Mouse (Mus musculus): ENCODE data around the gene Plxna4. TPM values are rescaled to one million over a fixed set of nuclear protein-coding genes. Genes with fewer than 3 reads are reported as not detected.

Gene Plxna4
- polyA plus RNA-seq, 1 experiment from 2014 or later, result 0.26 TPM

DNA sequence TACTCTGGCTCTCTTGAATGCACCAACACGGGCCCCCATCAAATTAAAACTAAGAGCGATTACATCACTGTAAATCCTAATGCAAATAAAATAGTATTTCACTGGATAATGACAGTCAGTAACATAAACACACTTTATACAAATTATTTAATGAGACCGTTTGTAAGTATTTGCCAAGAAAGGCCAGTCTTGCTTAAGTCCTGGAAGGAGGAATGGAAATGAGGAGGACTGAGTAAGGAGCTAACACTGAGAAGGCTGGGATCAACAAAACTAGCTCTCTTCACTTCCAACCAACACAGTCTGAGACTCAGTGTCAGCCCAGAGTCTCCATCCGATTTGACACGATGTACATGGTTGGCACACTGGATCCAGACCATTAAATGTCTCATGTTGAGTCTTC, 16.5 kb downstream of the Plxna4 start:
- Histone ChIP-seq H3K27me3 (ENCODE audit: control insufficient read depth, insufficient read depth, low read depth, low read length) (no peaks in the 10 kb centered on the region), H3K4me3 (ENCODE audit: low read depth, low read length) (no peak overlapping the region), H3K4me1 (ENCODE audit: control insufficient read depth, low read depth, low read length) (no peaks in the 10 kb centered on the region), H3K36me3 (ENCODE audit: control insufficient read depth, insufficient read depth) (no peaks in the 10 kb centered on the region), H3K27ac (ENCODE audit: low read length) (no peak overlapping the region), H3K9me3 (replicated peaks; ENCODE audit: control insufficient read depth, low read length) (no peaks in the 10 kb centered on the region), H3K4me2 (ENCODE audit: low read depth, low read length) (no peak overlapping the region), H3K9ac (ENCODE audit: low read depth, low read length) (no peak overlapping the region)
- 57% methylated on average over 5 of the region's 5 CpGs for WGBS (ENCODE audit: insufficient replicate concordance)
- ATAC-seq (ENCODE audit: low read depth), result no peak

DNA sequence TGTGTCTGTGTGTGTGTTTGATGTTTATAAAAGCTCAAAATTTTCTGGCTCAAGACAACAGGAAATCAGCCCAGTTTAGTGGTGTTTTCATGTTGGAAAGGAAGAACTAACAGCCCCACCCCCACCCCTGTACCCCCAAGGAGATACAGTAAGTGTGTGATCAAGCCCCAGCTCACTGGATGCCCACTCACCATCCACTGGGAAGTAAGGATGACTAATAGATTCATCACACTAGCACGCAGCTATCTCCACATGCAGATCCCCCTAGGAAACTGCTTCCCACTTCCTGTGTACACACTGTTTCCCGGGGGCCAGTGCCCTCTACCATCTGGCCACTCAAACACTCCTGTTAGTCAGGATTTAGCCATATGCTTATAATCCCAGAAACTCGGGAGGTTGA, 17.5 kb downstream of the Plxna4 start:
- no peaks in the 10 kb centered on the region for H3K4me1 ChIP-seq (ENCODE audit: control insufficient read depth, low read depth, low read length)
- no peak overlapping the region for H3K27ac ChIP-seq (ENCODE audit: low read length)
- WGBS (ENCODE audit: insufficient replicate concordance), result 15% methylated on average over 3 of the region's 3 CpGs
- H3K4me3 ChIP-seq (ENCODE audit: low read depth, low read length), result no peak overlapping the region
- no peak for ATAC-seq (ENCODE audit: low read depth)
- no peak overlapping the region for H3K9ac ChIP-seq (ENCODE audit: low read depth, low read length)
- H3K27me3 ChIP-seq (ENCODE audit: control insufficient read depth, insufficient read depth, low read depth, low read length), result no peaks in the 10 kb centered on the region
- H3K36me3 ChIP-seq (ENCODE audit: control insufficient read depth, insufficient read depth), result no peaks in the 10 kb centered on the region
- no peak overlapping the region for H3K4me2 ChIP-seq (ENCODE audit: low read depth, low read length)
- no peaks in the 10 kb centered on the region for H3K9me3 ChIP-seq (replicated peaks; ENCODE audit: control insufficient read depth, low read length)

DNA sequence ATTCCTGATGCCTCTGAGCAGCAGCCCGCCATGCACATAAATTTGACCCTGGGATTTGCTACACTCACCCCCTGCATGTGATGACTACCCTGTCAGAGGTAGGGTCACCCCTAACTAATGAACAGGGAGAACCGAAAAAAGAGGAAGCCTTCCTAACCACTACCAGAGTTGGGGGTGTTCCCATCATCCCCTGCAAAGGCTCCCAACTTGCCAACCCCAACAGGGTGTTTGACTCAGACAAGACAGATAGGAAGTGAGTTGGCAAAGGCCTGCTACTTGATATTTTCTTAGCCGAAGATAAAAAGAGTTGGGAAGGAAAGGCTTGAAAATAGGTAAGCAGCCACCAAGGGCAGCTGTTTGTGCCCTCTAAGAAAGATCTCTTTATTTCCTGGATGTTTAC, 18.1 kb downstream of the Plxna4 start:
- H3K4me2 ChIP-seq (ENCODE audit: low read depth, low read length), result no peak overlapping the region
- 28% methylated on average over 3 of the region's 3 CpGs for WGBS (ENCODE audit: insufficient replicate concordance)

DNA sequence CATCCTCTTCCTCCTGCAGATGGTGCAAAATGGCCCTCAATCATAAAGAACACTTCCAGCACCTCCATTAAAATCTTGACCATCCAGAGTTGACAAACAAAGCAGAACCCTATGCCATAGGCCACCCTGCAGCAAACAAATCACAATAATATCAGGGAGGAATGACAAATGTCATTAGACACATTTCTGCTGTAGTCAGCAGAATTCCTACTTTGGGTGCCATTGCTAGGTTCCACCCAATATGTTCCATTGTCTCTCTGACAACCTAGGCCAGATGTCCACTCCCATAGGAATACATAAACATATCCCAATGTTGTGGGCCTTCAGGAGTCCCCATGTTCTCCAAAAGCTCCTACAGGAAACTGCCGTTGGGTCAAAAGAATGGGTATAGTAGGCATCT, 41.1 kb downstream of the Plxna4 start:
- no peak for ATAC-seq (ENCODE audit: low read depth)
- Histone ChIP-seq H3K27me3 (ENCODE audit: control insufficient read depth, insufficient read depth, low read depth, low read length) (no peaks in the 10 kb centered on the region), H3K4me3 (ENCODE audit: low read depth, low read length) (no peak overlapping the region), H3K9me3 (replicated peaks; ENCODE audit: control insufficient read depth, low read length) (no peaks in the 10 kb centered on the region), H3K9ac (ENCODE audit: low read depth, low read length) (no peak overlapping the region), H3K4me1 (ENCODE audit: control insufficient read depth, low read depth, low read length) (no peaks in the 10 kb centered on the region), H3K4me2 (ENCODE audit: low read depth, low read length) (no peak overlapping the region), H3K27ac (ENCODE audit: low read length) (no peak overlapping the region), H3K36me3 (ENCODE audit: control insufficient read depth, insufficient read depth) (no peaks in the 10 kb centered on the region)
- 73% methylated on average over 1 of the region's 1 CpGs for WGBS (ENCODE audit: insufficient replicate concordance)

More for the DNA sequence above, 18.1 kb downstream of the Plxna4 start:
- no peak overlapping the region for H3K4me3 ChIP-seq (ENCODE audit: low read depth, low read length)
- H3K27me3 ChIP-seq (ENCODE audit: control insufficient read depth, insufficient read depth, low read depth, low read length), result no peaks in the 10 kb centered on the region
- H3K4me1 ChIP-seq (ENCODE audit: control insufficient read depth, low read depth, low read length), result no peaks in the 10 kb centered on the region
- ATAC-seq (ENCODE audit: low read depth), result no peak
- H3K9ac ChIP-seq (ENCODE audit: low read depth, low read length), result no peak overlapping the region
- H3K9me3 ChIP-seq (replicated peaks; ENCODE audit: control insufficient read depth, low read length), result no peaks in the 10 kb centered on the region
- H3K27ac ChIP-seq (ENCODE audit: low read length), result no peak overlapping the region
- no peaks in the 10 kb centered on the region for H3K36me3 ChIP-seq (ENCODE audit: control insufficient read depth, insufficient read depth)

DNA sequence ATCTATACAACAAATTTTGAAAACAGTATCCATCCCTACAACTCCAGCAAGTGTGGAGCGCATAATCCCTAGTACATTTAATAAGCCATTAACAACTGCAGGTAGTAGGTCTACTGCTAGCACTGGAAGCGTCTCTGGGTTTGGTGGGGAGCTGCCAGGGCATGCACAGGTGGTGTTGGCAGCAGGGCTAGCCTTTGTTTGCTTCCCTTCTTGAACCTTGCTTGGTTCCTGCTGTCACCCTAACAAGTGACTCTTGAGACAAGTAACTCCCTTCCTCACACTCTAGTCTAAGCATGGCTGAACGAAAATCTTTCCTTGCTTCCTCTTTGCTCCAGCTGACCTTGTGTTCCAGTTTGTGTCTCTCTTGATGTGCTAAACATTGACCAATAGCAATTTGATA, 44.0 kb downstream of the Plxna4 start:
- ATAC-seq (ENCODE audit: low read depth), result no peak
- H3K36me3 ChIP-seq (ENCODE audit: control insufficient read depth, insufficient read depth), result no peaks in the 10 kb centered on the region
- H3K4me3 ChIP-seq (ENCODE audit: low read depth, low read length), result no peak overlapping the region
- H3K27me3 ChIP-seq (ENCODE audit: control insufficient read depth, insufficient read depth, low read depth, low read length), result no peaks in the 10 kb centered on the region
- no peak overlapping the region for H3K4me2 ChIP-seq (ENCODE audit: low read depth, low read length)
- H3K4me1 ChIP-seq (ENCODE audit: control insufficient read depth, low read depth, low read length), result no peaks in the 10 kb centered on the region
- WGBS (ENCODE audit: insufficient replicate concordance), result 53% methylated on average over 3 of the region's 3 CpGs
- no peak overlapping the region for H3K9ac ChIP-seq (ENCODE audit: low read depth, low read length)
- no peak overlapping the region for H3K27ac ChIP-seq (ENCODE audit: low read length)
- no peaks in the 10 kb centered on the region for H3K9me3 ChIP-seq (replicated peaks; ENCODE audit: control insufficient read depth, low read length)

DNA sequence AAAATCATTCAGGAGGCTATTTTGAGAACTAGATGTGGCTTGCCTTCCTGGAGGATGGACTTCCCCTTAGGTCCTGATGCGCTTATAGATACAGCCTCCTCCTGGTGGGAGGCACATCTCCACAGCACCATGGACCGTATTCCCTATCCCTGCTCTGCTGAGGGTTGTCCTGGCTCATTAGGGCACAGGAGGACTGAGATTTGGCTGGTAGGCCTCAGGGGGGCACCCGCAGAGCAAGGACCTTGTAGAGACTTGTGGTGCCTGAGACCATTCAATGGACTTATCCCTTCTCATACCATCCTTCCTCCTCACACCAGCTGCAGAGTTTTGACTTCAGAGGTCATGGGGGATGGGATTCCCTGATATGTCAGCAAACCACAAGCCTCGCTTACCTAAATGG, 47.8 kb downstream of the Plxna4 start:
- Histone ChIP-seq H3K36me3 (ENCODE audit: control insufficient read depth, insufficient read depth) (no peaks in the 10 kb centered on the region), H3K9me3 (replicated peaks; ENCODE audit: control insufficient read depth, low read length) (no peaks in the 10 kb centered on the region), H3K9ac (ENCODE audit: low read depth, low read length) (no peak overlapping the region), H3K27ac (ENCODE audit: low read length) (no peak overlapping the region), H3K4me3 (ENCODE audit: low read depth, low read length) (no peak overlapping the region), H3K27me3 (ENCODE audit: control insufficient read depth, insufficient read depth, low read depth, low read length) (no peaks in the 10 kb centered on the region; the same call in 1 of the 2 replicates), H3K4me1 (ENCODE audit: control insufficient read depth, low read depth, low read length) (no peaks in the 10 kb centered on the region), H3K4me2 (ENCODE audit: low read depth, low read length) (no peak overlapping the region)
- 59% methylated on average over 4 of the region's 4 CpGs for WGBS (ENCODE audit: insufficient replicate concordance)
- no peak for ATAC-seq (ENCODE audit: low read depth)

DNA sequence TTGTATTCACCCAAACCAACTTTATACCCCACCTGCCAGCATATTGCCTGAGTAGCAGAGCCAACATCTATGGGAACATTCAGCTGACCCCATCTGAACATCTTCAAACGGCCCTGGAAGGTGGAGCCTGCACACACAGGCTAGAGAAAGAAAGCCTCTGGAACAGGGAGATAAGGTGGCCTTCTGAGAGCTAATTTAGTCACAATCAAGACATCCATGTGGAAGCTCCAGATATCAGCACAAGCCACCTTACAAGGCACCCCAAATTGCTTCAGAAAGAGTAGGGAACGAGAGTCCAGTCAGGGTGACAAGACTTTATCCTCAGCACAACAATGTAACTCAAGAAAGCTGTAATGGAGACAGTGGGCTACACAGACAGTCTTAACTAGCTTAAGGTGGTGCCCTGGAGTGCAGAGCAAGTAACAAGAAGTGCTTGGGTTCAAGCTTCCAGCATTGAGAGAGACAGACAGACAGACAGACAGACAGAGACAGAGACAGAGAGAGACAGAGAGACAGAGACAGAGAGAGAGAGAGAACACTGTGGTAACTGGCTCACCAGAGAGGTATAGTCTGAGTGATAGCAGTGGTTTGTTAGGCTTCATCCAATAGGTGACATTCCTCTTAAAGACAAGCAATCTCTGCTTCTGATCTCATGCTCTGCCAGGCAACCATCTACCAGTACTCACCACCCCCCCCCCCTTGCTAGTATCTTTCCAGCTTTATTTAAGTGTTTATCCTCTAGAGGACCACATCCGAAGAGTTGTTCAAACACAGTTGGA, 53.8 kb downstream of the Plxna4 start:
- H3K4me3 ChIP-seq (ENCODE audit: low read depth, low read length), result no peak overlapping the region; the same call in 1 of the 2 replicates
- peak; percentile 98 for ATAC-seq (ENCODE audit: low read depth)
- H3K4me2 ChIP-seq (ENCODE audit: low read depth, low read length), result peak overlapping the region; percentile 50
- H3K9ac ChIP-seq (ENCODE audit: low read depth, low read length), result no peak overlapping the region
- H3K27ac ChIP-seq (ENCODE audit: low read length), result peak overlapping the region; percentile 76
- no peaks in the 10 kb centered on the region for H3K9me3 ChIP-seq (replicated peaks; ENCODE audit: control insufficient read depth, low read length)
- H3K4me1 ChIP-seq (ENCODE audit: control insufficient read depth, low read depth, low read length), result peaks cover 9% of the 10 kb centered on the region
- WGBS (ENCODE audit: insufficient replicate concordance), result 33% methylated on average over 3 of the region's 3 CpGs
- no peaks in the 10 kb centered on the region; the same call in 1 of the 2 replicates for H3K27me3 ChIP-seq (ENCODE audit: control insufficient read depth, insufficient read depth, low read depth, low read length)
- H3K36me3 ChIP-seq (ENCODE audit: control insufficient read depth, insufficient read depth), result no peaks in the 10 kb centered on the region

DNA sequence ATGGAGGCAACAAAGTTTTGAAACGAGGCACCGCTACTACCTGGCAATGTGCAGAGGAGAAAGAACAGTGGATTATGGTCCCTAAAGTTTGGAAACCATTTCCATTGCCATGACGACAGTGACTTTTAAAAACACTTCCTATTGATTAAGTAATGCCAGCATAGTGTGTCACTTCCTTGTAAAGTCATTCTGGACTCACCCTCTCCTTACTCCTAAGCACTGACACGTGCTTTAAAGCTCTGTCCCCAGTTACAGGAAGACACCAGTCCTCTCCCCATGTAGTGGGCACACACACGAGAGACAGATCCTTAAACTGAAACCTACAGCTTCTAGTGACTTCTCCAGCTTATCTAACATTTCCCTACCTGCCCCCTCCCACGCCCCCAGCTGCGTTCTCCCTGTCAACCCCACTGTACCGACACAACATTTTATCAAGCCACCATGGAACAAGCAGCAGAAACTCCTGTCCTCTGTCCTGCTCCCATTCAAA, 59.9 kb downstream of the Plxna4 start:
- Histone ChIP-seq H3K4me2 (ENCODE audit: low read depth, low read length) (no peak overlapping the region), H3K4me1 (ENCODE audit: control insufficient read depth, low read depth, low read length) (peaks cover under 1% of the 10 kb centered on the region), H3K9me3 (replicated peaks; ENCODE audit: control insufficient read depth, low read length) (no peaks in the 10 kb centered on the region), H3K27ac (ENCODE audit: low read length) (no peak overlapping the region), H3K4me3 (ENCODE audit: low read depth, low read length) (no peak overlapping the region), H3K36me3 (ENCODE audit: control insufficient read depth, insufficient read depth) (no peaks in the 10 kb centered on the region), H3K27me3 (ENCODE audit: control insufficient read depth, insufficient read depth, low read depth, low read length) (no peaks in the 10 kb centered on the region), H3K9ac (ENCODE audit: low read depth, low read length) (no peak overlapping the region)
- 46% methylated on average over 8 of the region's 8 CpGs for WGBS (ENCODE audit: insufficient replicate concordance)
- no peak for ATAC-seq (ENCODE audit: low read depth)

DNA sequence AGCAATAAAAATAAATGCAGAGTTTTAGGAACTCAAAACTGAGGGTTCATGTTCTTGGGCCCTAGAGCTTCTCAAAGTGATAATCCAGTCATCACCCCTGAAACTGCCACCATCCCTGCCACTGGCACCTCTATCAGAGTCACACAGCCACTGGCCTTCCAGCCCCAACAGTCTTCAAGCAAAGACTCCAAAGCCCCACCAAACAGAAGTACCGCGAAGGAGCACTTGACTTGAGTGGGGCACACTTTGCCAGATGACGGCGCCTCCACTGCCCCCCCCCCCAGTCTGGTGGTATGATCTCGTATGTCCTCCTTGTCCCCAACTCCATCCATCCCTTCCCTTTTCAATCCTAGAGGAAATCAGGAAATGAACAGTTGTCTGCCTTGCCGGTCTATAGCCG, 60.5 kb downstream of the Plxna4 start:
- Histone ChIP-seq H3K4me1 (ENCODE audit: control insufficient read depth, low read depth, low read length) (no peaks in the 10 kb centered on the region), H3K4me3 (ENCODE audit: low read depth, low read length) (no peak overlapping the region), H3K36me3 (ENCODE audit: control insufficient read depth, insufficient read depth) (no peaks in the 10 kb centered on the region), H3K27me3 (ENCODE audit: control insufficient read depth, insufficient read depth, low read depth, low read length) (no peaks in the 10 kb centered on the region), H3K9me3 (replicated peaks; ENCODE audit: control insufficient read depth, low read length) (no peaks in the 10 kb centered on the region), H3K27ac (ENCODE audit: low read length) (no peak overlapping the region), H3K4me2 (ENCODE audit: low read depth, low read length) (no peak overlapping the region), H3K9ac (ENCODE audit: low read depth, low read length) (no peak overlapping the region)
- ATAC-seq (ENCODE audit: low read depth), result no peak
- 77% methylated on average over 7 of the region's 7 CpGs for WGBS (ENCODE audit: insufficient replicate concordance)

Data from liver, embryonic 16.5 days (tissue).